Mouse (Mus musculus) embryonic facial prominence, embryonic 12.5 days (tissue): ENCODE data around the gene Prkn. TPM values are rescaled to one million over a fixed set of nuclear protein-coding genes. Genes with fewer than 3 reads are reported as not detected.

Source experiments
- ATAC-seq: fragments of 200-750 bp; cut with Nextera tagmentation; 2 replicates; pipeline ENCODE4 v1.8.0; 2017; ENCODE audit not compliant: insufficient number of reproducible peaks, insufficient read depth, low FRiP score, low TSS enrichment
- H3K27ac ChIP-seq: fragments of 300-500 bp; sonication (generic); 2 replicates; pipeline ENCODE4 v1.5.1; 2016; ENCODE audit warnings: mild to moderate bottlenecking
- H3K27me3 ChIP-seq: fragments of 300-500 bp; sonication (generic); 2 replicates; pipeline ENCODE4 v1.6.1; 2016; ENCODE audit warnings: mild to moderate bottlenecking, moderate library complexity
- H3K36me3 ChIP-seq: fragments of 300-500 bp; sonication (generic); 2 replicates; pipeline ENCODE4 v1.6.1; 2016; ENCODE audit warnings: mild to moderate bottlenecking
- H3K4me1 ChIP-seq: fragments of 300-500 bp; sonication (generic); 2 replicates; pipeline ENCODE4 v1.6.1; 2016
- H3K4me2 ChIP-seq: fragments of 300-500 bp; sonication (generic); replicated peaks from 2 replicates; pipeline ENCODE4 v1.6.1; 2016; ENCODE audit warnings: mild to moderate bottlenecking, moderate library complexity
- H3K4me3 ChIP-seq: fragments of 300-500 bp; sonication (generic); 2 replicates; pipeline ENCODE4 v1.5.1; 2016; ENCODE audit warnings: mild to moderate bottlenecking
- H3K9ac ChIP-seq: fragments of 300-500 bp; sonication (generic); 2 replicates; pipeline ENCODE4 v1.6.1; 2016; ENCODE audit warnings: mild to moderate bottlenecking, moderate library complexity
- H3K9me3 ChIP-seq: fragments of 300-500 bp; sonication (generic); 2 replicates; pipeline ENCODE4 v1.6.1; 2016; ENCODE audit warnings: mild to moderate bottlenecking, moderate library complexity
- WGBS: fragments of 180-500 bp; shearing (Covaris S2); methylation state at CpG from one replicate; pipeline ENCODE4 v1.1.7; 2016; 5-methylcytosine and 5-hydroxymethylcytosine counted together
- polyA plus RNA-seq: library from polyadenylated mRNA; unstranded; fragments of >200 nt; fragmentation: Nextera tagmentation; extraction: Ambion mirVana; gene quantifications from 2 replicates; pipeline ENCODE4 v1.2.1, GENCODE M21; 2016

Prkn gene
- polyA plus RNA-seq, 1 experiment from 2014 or later = 1.8 TPM

DNA sequence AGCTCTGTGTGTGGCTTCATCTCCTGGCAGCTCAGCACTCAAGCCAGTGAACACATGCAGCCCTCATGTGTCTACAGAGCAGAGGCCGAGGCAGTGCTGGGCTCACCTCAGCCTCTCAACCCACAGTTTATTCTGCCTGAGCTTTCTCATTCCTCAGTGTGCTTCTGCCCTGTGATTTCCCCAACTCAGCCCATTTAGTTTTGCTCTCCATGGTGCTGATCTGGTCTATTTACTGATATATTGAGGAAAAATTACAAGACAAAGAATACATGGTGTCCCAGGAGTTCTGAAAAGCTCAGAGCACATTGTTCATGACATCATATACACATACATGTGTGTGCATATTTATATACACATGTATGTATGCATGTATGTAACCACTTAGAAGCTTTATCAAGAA is 469.7 kb downstream of the Prkn start:
- no peak for ATAC-seq
- Histone ChIP-seq H3K27me3 (no peaks in the 10 kb centered on the region), H3K9me3 (no peaks in the 10 kb centered on the region), H3K9ac (no peak overlapping the region), H3K36me3 (no peaks in the 10 kb centered on the region), H3K4me2 (no peak overlapping the region), H3K27ac (no peak overlapping the region), H3K4me1 (no peaks in the 10 kb centered on the region), H3K4me3 (no peak overlapping the region)
- 41% methylated on average over 1 of the region's 1 CpGs for WGBS

DNA sequence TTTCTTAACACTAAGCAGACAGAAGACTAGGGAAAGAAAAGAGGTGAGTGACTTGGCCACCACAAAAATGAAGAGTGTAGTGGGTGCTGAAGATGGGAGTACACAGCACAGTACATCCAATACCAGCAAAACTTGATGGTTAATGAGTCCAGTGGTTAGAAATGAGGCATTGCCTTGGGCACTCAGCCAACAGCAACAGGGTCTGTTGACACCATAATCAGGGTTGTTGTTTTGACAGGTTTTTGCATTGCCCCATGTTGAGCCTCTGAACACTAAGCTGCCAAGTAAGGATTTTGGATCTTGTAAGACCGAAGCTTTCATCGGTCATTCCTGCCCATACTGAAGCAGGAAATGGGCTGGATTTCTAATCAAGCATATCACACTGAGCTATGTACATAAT is 474.0 kb downstream of the Prkn start:
- WGBS = 87% methylated on average over 2 of the region's 2 CpGs
- no peak for ATAC-seq

DNA sequence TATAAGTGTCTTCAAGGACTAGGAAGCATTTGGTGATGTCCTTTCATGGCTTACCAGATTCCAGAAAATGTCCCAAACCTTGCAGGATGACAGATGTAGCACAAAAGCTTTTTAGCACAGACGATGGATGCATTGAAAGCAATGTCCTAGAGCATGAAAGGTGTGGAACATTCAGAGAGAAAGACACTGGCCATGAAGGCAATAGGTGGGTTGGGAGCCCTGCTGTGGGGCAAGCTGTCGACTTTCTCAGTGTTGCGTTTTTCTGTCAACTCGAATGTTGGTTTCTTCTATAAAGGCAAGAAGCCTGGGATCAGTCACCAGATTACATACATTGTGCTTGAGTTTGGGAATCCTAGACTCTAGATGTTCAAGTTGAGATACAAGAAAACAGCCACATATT is 475.5 kb downstream of the Prkn start:
- Histone ChIP-seq H3K27ac (no peak overlapping the region), H3K4me1 (no peaks in the 10 kb centered on the region), H3K4me3 (no peak overlapping the region), H3K9ac (no peak overlapping the region), H3K27me3 (no peaks in the 10 kb centered on the region), H3K4me2 (no peak overlapping the region), H3K9me3 (no peaks in the 10 kb centered on the region), H3K36me3 (no peaks in the 10 kb centered on the region)
- ATAC-seq = no peak
- 92% methylated on average over 4 of the region's 4 CpGs for WGBS

More for the DNA sequence above, 474.0 kb downstream of the Prkn start:
- H3K27ac ChIP-seq = no peak overlapping the region
- no peaks in the 10 kb centered on the region for H3K27me3 ChIP-seq
- H3K36me3 ChIP-seq = no peaks in the 10 kb centered on the region
- no peaks in the 10 kb centered on the region for H3K4me1 ChIP-seq
- H3K9me3 ChIP-seq = no peaks in the 10 kb centered on the region
- no peak overlapping the region for H3K9ac ChIP-seq
- no peak overlapping the region for H3K4me3 ChIP-seq
- no peak overlapping the region for H3K4me2 ChIP-seq

DNA sequence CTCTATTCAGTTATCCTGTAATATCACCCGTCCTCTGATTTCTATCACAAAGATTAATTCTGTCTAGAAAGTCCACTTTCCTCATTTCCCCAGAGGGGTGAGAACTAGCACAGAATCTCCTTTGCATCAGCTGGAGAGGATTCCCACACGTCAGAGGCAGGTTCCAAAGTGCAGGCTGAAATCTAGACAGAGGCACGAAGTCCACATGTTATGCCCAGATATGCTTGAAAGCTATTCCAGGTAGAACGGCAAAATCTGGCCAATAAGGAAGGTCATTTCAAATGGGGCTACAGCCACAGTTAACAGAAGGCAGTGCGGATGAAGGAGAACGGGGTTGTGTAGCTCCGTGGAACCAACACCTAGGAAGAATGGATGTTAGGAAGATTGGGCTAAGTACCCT is 478.8 kb downstream of the Prkn start:
- Histone ChIP-seq H3K9ac (no peak overlapping the region), H3K27ac (no peak overlapping the region), H3K27me3 (no peaks in the 10 kb centered on the region), H3K9me3 (no peaks in the 10 kb centered on the region), H3K36me3 (no peaks in the 10 kb centered on the region), H3K4me1 (no peaks in the 10 kb centered on the region), H3K4me3 (no peak overlapping the region), H3K4me2 (no peak overlapping the region)
- 89% methylated on average over 7 of the region's 7 CpGs for WGBS
- ATAC-seq = no peak

DNA sequence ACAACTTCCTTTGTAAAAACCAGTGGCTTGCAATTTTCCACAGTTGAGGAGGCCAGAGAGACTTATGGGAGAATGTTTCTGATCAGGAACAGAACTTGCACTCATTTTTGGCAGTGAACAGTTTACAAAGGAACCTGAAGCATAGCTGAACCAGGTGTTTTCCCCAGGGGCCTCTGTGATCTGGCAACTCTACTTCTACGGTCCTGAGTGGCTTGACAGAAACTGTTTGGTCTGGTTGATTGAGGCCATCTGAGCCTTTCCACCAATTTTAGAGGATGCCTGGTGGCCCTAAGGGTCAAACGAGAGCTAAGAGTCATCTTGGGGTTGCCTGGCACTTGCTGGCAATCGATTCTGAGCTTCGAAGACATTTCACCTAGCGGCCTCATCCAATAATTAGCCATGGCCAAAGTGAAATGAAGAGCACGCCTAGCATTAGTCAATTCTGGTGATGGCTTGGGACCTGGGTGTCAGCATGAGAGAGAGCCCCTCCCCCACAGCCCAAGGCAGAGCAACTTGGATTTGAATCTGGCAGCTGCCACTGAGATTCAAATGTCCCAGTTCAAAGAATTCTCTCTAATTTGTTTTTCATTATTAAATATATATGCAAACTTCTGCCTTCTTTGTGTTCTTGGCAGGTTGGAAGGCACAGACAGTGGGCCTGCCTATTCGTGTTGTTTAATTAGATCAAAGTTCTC is 479.6 kb downstream of the Prkn start:
- H3K27me3 ChIP-seq = no peaks in the 10 kb centered on the region
- H3K4me1 ChIP-seq = no peaks in the 10 kb centered on the region
- WGBS = 28% methylated on average over 7 of the region's 7 CpGs
- no peak for ATAC-seq
- H3K4me3 ChIP-seq = no peak overlapping the region
- no peaks in the 10 kb centered on the region for H3K36me3 ChIP-seq
- no peak overlapping the region for H3K9ac ChIP-seq
- H3K27ac ChIP-seq = no peak overlapping the region
- H3K4me2 ChIP-seq = no peak overlapping the region
- no peaks in the 10 kb centered on the region for H3K9me3 ChIP-seq

DNA sequence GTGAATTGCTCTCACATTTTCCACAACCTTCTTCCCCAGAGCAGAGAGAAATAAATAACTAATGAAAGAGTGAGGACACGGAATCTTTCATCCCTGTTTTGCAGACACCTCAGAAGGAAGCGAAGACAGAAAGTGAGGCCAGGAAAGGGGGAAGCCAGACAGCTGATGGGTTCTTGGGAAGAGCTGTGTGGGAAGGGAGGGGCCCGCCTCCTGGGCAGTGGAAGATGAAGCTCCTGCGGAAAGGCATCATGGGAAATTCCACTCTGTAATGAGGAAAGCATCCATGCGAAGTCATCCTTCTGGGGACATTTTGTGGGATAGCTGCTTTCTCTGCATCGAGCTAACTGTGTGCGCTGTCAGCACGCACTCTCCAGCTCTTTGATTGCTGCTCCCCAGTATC is 491.9 kb downstream of the Prkn start:
- Histone ChIP-seq H3K4me3 (no peak overlapping the region), H3K36me3 (no peaks in the 10 kb centered on the region), H3K9me3 (no peaks in the 10 kb centered on the region), H3K27ac (no peak overlapping the region), H3K4me2 (no peak overlapping the region), H3K4me1 (no peaks in the 10 kb centered on the region), H3K27me3 (no peaks in the 10 kb centered on the region), H3K9ac (no peak overlapping the region)
- no peak for ATAC-seq
- WGBS = 77% methylated on average over 8 of the region's 8 CpGs

DNA sequence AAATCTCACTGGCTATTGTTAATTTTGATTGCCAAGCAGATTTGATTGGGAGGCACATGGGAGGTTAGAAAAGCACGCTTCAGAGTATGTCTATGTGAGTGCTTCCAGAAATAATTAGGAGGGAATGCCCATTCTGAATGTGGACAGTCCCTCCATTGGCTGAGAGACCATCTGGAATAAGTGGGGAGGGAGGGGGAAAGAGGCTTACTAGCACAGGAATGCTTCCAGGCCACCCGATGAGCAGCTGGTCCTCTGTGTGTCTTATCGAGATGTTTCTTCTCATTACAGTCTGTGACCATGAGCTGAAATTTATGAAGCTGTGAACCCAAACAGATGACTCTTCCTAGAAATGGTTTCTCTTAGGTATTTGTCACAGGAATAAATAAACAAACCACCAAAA is 493.6 kb downstream of the Prkn start:
- Histone ChIP-seq H3K27me3 (no peaks in the 10 kb centered on the region), H3K27ac (no peak overlapping the region), H3K36me3 (no peaks in the 10 kb centered on the region), H3K4me1 (no peaks in the 10 kb centered on the region), H3K4me2 (no peak overlapping the region), H3K9me3 (no peaks in the 10 kb centered on the region), H3K4me3 (no peak overlapping the region), H3K9ac (no peak overlapping the region)
- no peak for ATAC-seq
- 74% methylated on average over 3 of the region's 3 CpGs for WGBS

DNA sequence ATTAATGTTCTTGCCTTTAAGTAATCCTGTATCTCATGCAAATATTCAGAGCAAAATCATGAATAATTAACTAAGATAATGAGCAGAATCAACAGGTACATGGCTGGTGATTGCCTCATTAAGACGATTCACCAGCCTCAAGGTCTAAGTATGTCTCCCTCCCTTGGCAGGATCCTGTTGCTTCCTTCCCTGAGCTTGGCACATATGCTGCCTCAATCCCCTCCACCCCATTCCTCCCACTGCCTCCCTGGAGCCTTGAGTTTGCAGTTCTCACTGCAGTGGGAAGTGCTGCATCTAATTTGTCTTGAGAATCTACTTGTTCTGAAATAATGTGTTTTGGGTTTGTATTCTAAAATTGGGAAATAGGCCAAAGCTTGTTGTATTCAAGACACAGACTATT is 496.0 kb downstream of the Prkn start:
- ATAC-seq = no peak
- H3K36me3 ChIP-seq = no peaks in the 10 kb centered on the region
- 69% methylated on average over 1 of the region's 1 CpGs for WGBS
- no peak overlapping the region for H3K4me2 ChIP-seq
- H3K9ac ChIP-seq = no peak overlapping the region
- no peak overlapping the region for H3K27ac ChIP-seq
- H3K4me1 ChIP-seq = no peaks in the 10 kb centered on the region
- no peaks in the 10 kb centered on the region for H3K27me3 ChIP-seq
- no peak overlapping the region for H3K4me3 ChIP-seq
- H3K9me3 ChIP-seq = no peaks in the 10 kb centered on the region

DNA sequence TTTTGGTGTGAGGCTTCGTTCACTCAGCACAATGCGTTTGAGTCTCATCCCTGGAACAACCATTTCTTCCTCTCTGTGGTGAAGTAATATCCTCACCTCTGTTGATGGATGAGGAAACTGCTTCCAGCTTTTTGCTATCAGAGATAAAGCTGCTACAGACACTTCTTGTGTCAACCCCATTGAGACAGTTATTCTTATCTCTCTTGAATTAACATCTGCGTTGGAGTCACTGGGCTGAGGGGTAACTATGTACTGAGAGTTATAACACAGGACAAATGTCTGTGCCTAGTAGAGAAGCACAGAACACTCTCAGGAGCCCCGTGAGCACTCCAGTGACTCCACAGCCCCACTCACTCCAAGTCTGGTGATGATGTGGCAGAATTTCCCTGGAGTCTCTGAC is 500.2 kb downstream of the Prkn start:
- Histone ChIP-seq H3K9ac (no peak overlapping the region), H3K4me3 (no peak overlapping the region)
- WGBS = 82% methylated on average over 4 of the region's 4 CpGs

DNA sequence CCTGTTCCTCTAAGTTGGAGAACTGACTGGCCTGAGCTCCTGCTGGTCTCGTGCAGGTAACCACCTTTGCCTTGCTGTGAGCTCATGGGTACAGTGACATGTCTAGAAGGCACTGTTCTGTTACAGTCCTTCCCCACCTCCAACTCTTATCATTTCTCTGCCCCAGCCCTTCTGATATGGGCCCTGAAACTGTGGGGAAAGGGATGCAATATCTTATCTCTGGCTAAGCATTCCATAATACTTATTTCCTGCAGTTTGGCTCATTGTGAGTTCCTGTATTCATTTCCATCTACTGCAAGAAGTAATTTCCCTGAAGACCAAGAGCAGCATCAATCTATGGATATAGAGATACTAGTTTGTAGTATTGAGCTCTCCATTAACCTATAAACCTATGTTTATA is 506.1 kb downstream of the Prkn start:
- 90% methylated on average over 1 of the region's 1 CpGs for WGBS
- Histone ChIP-seq H3K4me2 (no peak overlapping the region), H3K27ac (no peak overlapping the region), H3K4me1 (no peaks in the 10 kb centered on the region), H3K9ac (no peak overlapping the region), H3K27me3 (no peaks in the 10 kb centered on the region), H3K36me3 (no peaks in the 10 kb centered on the region), H3K4me3 (no peak overlapping the region), H3K9me3 (no peaks in the 10 kb centered on the region)
- ATAC-seq = no peak

More for the DNA sequence above, 500.2 kb downstream of the Prkn start:
- Histone ChIP-seq H3K4me2 (no peak overlapping the region), H3K36me3 (no peaks in the 10 kb centered on the region), H3K27ac (no peak overlapping the region), H3K9me3 (no peaks in the 10 kb centered on the region), H3K27me3 (no peaks in the 10 kb centered on the region), H3K4me1 (no peaks in the 10 kb centered on the region)
- no peak for ATAC-seq

DNA sequence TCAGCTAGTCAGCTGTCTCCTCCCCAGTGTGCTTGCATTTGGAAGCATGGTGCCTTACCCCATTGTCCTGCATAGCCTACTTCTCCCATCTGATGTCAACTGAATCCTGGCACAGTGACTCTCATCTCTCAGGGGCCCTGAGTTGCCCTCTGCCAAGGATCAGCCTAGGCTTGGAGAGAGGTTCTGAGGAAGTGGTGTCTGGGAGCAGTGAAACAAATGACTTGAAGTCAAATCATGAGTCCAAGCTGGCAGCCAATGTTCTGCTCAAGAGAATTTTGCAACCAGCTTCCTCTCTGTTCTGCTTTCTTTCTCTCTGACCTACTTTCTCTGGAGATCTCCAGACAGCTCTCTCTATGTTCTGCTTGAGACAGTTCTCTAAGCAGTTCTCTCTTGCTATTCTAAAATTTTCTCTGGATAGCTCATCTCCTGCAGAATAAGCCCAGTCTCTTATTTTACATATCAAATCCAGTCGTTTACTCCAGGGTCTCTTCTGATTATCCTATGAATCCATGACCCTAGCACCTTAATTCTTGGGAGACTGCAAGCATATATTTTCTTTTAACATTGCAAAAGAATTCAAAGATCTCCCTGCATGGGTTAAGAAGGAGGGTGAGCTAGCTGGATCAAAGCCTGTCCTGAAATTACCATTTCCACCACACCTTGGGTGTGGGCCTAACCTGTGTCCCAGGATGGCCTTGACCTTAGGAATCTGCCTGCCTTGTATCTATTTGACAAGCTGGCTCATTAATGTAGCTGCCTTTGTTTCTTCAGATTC is 512.8 kb downstream of the Prkn start:
- Histone ChIP-seq H3K4me2 (no peak overlapping the region), H3K27ac (no peak overlapping the region), H3K36me3 (no peaks in the 10 kb centered on the region), H3K4me1 (no peaks in the 10 kb centered on the region), H3K4me3 (no peak overlapping the region), H3K27me3 (no peaks in the 10 kb centered on the region), H3K9me3 (no peaks in the 10 kb centered on the region), H3K9ac (no peak overlapping the region)
- whole genome bisulfite sequencing = 26% methylated on average over 1 of the region's 1 CpGs
- ATAC-seq = no peak

DNA sequence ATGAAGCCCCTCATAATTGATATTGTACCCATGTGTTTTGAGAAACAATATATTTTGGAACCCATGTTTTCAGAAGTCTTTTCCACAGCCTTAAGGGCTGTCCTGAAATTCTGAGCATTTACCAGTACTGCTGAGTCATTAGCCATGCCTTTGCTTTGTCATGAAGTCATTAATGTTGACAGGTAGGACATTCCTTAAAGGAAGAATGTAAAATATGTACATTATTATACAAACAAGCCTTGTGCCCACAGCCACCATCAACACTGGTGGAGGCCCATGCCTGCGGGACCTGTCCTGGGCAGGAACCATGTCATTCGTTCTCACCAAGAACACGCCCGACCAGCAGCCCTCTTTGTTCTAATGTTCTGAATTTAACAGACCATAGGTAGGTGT is 513.4 kb downstream of the Prkn start:
- Histone ChIP-seq H3K4me3 (no peak overlapping the region), H3K9me3 (no peaks in the 10 kb centered on the region), H3K9ac (no peak overlapping the region), H3K27ac (no peak overlapping the region), H3K4me1 (no peaks in the 10 kb centered on the region), H3K36me3 (no peaks in the 10 kb centered on the region), H3K4me2 (no peak overlapping the region), H3K27me3 (no peaks in the 10 kb centered on the region)
- no peak for ATAC-seq
- WGBS = 80% methylated on average over 4 of the region's 4 CpGs
